Mouse (Mus musculus) telencephalon, adult 2 months (tissue): Measurements from ENCODE around the gene Dgcr6.

ENCODE experiments used
- DNase-seq: peaks from one replicate; pipeline ENCODE4 v3.0.0-alpha.2; 2011; ENCODE audit warnings: low read depth, low spot score

The Dgcr6 gene

DNA sequence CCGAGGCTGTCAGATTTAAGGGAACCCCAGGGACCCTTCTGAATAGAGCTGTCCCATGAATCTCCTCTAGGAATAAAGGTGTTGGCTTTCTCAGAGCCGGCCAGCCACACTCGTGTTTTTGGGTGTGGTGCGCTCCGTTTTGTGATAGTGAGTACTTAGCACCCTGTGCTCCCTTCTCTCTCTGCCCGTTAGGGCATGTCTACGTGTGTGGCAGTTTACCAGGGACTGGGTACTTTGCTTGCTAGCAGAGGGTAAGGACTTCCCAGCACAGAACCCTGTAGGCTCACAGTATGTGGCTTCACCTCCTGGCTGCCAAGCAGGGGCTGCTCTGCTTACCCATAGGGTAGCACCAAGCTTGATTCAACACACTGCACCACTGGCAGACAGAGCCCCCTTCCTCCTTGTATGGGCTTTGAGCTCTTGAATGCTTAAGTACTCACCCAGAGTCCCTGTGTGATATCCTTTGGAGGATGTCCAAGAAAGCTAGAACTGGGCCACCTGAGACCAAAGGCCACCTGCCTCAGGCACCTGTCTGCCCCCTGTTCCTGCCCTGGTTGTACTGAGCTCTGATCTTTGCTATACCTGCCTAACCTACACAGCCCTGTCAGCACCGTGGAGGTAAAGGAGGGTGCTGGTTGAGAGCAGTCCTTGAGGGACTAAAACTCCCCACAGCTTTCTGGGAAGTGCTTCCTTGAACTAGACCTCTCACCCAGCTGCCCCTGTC, 16.2 kb downstream of the Dgcr6 start:
- DNase-seq = no peak

DNA sequence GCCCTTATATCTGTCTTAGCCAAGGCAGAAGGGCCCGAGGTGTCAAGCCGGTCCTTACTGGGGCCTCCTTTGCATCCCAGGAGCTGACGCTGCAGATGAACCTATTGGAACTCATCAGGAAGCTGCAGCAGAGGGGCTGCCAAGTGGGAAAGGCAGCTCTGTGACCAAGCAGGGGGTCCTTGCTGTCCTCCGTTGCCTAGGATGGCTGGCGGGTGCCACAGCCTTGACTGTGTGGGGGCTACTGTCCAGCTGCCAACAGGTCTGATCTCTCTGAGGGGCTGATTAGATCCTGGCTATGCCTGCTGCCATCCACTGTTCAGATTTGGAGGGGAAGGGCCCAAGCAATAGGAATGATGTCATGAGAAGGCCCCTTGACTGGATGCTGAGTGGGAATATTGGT, 18.1 kb downstream of the Dgcr6 start:
- no peak for DNase-seq

DNA sequence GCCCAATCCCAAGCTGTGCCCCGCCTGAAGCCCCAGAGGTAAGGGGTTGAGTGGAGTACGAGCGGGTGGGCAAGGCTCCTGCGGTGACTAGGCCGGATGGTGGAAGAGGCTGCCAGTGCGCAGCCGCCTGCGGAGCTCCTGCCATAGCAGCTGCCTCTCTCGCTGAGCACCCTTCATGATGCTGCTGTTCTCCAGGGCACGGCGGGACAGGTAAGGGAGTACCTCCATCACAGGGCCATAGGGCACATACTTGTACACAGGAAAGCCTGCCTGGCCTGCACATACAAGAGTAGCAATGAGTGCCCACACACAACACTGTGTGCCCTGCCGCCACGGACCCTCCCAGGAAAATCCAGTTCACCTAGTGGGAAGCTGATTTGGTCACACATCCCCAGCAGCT, 19.4 kb downstream of the Dgcr6 start:
- no peak for DNase-seq

DNA sequence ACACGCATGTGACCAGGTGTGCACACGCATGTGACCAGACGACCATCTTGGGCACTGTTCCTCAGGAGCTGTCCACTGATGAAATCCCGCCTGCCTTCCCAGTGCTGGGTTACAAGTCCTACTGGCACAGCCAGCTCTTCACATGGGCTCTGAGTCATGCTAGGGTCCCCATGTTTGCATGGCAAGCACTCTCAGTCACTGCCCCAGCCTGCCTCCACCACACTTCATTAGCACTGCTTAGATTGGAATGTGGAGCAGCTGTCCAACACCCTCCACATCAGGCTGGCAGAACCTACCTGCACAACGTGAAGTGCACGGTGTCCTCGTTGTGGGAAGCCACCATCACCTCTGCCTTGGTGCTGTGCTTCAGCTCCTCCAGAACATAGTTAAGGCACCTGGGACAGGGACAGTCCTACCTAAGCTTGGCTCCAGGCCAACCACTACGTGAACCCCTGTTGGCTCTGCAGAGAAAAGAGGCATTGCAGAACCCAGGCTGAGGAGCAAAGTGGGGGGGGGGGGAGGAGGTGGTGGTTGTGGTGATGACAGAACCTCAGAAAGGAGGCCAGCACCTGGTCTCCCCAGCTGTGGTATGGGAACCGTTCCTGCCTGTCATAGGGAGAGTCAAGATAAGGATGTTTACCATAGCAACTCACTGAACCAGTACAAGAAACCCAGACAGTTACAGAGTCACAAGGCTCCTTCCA, 20.8 kb downstream of the Dgcr6 start:
- DNase-seq = no peak

DNA sequence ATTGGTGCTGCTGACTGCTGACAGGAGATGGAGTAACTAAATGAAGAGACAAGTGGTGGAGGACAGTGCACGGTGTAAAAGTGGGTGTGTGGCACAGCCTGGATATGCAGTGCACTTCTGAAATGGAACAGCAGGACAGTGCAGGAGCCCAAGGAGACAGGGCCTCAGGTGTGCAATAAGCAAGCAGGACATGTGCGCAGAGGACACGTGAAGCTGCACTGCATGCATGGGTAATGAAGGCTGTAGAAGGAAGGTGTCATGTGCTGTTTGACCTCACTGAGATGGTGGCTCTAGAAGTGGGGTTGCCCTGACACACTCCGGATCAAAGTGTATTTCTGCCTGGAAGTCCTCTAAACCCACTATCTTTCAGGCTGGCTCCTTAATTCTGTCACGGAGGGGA, 22.0 kb downstream of the Dgcr6 start:
- no peak for DNase-seq

DNA sequence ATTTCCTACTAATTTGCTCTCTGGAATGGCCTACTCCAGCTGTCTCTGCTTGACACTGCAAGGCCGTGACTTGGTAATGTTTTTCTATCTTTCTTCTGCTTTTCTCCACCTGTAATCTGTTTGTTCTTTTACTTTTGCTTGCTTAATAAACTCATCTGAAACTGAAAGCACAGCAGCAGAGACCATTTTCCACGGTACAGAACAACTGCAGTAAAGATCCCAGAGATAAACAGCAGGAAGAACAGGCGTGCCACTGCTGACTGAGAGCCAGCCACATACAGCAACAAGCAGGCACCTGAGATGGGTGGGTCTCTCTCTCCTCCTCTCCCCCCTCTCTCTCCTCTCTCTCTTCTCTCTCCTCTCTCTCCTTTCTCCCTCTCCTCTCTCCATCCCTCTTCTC, 22.5 kb downstream of the Dgcr6 start:
- DNase-seq = no peak

DNA sequence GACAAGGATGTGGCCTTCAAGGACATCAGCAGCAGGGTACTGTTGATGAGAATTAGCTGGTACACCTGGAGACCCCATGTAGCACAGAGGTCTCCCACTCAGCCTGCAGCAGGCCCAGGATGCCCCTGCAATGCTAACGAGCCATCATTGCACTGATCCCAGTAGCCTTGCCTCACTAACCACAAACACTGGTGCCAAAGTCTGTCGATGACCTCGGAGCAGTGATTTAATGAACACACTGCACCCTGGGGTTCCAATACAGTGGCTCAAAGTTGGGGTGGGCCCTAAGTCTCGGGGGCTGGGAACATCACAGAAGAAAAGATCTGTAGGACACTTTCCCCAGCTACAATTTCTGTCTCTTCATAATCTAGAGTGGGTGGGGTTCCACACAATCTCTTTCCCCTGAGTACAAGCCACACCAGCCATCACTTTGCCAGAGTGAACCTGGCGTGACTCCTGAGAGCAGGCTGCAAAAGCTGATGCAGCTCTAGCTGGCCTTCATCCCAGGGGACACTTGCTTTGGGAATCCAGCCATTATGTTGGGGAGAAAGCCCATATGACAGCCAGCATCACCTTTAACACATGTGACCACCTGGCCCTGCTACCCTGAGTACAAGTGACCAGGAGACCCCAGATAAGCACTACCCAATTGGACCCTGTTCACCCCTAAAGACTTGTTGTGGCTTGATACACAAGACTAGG, 25.8 kb downstream of the Dgcr6 start:
- DNase-seq = no peak

DNA sequence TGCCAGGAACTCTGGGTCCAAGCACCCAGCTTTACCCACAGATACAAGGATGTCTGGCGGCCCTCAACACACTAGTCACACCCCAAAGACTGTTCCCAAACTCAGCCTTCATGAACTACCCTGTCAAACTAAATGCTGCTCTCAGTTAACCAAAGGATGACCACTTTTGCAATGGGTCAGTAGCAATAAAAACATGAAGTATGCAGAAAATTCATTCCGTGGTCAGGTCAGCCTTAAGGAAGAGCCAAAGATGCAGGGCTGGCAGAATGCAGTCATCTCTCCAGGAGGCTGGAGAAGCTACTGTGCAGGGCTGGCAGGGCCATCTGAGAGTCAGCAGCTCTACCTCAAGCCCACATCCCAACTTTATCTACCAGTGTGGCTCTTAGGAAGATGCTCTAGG, 26.6 kb downstream of the Dgcr6 start:
- DNase-seq = no peak

DNA sequence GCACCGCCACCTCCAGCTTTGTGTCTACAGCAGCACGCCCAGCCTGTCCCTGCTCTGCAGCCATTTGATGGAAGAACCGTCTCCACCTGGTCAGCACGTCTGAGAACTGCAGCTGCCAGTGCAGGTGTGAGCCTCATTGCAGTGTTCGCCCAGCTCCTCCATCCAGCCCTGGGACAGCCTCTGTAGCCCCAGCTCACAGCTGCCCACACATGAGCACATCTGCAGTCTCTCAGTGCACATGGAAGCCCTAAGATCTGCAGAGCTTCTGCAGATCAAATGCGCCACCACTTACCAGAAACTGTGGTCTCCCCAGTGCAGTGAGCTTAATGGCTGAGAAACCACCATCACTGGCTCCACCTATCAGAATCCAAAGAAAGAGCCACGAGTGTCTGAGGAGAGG, 27.5 kb downstream of the Dgcr6 start:
- DNase-seq = no peak

DNA sequence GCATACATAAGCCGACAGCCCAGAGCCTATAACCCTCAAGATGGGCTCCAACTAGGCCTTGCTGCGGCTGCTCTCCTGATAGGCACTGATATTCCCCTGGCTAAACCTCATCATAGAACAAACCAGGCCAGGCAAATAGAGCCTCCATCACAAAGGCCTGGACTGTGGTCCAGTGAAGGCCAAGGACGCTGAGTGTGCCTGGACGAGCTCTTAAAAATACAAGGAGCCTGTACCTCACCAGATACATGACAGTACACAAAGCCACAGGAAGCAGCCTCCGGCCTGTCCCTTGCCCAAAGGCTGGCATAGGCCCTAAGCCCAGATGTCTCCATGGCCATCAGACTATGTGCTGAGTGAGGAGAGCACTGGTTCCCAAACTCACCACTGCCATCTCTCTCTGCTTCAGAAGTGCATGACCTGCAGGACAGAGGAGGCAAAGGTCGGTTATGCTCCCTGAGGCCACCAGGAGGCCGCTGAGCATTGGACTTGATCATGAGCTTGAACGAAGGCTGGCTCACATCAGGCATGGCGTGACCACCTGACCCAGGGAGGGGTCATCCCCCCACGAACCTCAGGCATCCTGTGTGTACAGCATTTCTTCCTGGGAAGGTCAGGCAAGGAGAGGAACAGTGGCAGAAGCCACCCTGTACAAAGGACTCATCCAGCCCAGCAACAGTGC, 28.6 kb downstream of the Dgcr6 start:
- DNase-seq = no peak

DNA sequence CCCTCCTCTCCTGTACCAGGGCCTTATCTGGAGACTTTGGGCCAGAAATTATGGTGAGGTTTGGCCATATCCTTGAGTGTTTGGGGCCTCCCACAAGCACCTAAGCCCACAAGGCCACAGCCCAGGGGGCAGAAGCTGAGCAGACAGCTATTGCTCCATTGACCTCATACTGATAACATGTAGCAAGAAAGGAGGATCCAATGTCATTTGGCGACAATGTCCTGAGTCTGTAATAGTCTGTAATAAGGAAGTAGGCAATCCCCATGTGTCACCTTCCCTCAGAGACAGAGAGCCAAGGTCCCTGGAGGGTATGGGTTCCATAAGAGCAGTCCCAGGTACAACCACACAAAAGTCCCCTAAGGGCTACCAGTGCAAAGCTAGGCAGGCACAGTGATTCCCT, 29.6 kb downstream of the Dgcr6 start:
- DNase-seq = no peak

DNA sequence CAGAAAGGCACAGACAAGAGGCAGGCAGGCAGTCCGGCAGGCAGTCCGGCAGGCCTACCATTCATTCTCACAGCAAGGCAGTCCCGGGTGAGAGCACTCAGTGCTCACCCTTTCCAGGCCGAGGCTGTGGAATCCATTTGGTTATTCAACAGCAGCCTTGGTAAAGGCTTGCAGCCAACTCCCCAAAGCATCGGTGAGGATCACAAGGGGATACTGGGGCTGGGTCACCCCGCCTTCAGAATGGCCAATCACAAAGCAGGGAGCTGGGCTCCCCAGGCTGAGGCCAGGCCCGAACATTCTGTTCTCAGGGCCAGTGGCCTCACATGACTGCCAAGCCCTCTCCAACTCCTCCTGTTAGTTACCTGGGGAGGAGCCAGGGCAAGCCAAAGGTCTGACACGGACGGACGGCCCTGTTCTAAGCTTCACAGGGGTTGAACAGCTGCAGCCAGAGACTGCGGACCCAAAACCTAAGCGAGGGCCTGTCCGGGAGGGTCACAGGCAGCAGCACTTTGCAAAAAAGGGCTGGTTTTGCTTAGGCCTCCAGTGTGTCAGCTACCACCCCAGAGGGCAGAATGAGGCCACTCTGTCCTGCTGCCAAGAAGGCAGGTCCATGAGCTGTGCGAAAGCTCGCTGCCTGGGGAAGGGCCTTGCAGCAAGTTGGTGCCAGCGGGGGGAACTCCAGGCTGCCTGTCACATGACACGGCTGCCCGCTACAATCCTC, 30.7 kb downstream of the Dgcr6 start:
- DNase-seq = no peak

DNA sequence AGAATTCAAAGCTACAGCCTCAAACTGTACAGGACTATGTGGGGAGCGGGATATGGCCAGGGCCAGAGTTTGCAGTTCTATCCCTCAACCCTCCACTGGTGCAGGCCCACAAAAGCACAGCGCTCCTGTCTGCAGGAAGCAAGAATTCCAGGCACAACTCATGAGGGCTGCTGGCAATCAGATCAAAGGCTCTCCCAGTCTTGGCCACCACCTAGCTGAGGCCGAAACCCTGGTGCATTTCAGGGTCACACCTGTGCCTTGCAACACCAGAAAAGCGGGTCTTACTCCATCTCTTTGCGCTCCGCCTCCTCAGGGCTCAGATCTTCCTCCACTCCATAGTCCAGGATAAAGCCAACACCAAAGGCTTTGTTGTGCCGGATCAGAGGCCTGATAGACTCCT, 31.6 kb downstream of the Dgcr6 start:
- DNase-seq = no peak

DNA sequence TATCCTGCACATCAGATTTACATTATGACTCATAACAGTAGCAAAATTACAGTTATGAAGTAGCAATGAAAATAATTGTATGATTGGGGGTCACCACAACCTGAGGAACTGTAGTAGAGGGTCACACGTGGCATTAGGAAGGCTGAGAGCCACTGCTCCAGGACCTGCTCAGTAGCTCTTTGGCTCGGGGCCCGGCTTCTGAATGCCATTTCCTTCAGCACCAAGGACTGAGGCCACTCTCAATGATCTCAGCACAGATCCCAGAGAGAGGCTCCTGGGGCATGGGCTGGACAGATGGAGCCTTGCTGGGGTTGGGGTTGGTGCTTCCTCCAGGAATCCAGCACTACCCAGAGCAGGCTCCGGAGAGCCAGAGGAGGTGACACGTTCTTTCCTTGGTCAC, 34.4 kb downstream of the Dgcr6 start:
- DNase-seq = no peak

DNA sequence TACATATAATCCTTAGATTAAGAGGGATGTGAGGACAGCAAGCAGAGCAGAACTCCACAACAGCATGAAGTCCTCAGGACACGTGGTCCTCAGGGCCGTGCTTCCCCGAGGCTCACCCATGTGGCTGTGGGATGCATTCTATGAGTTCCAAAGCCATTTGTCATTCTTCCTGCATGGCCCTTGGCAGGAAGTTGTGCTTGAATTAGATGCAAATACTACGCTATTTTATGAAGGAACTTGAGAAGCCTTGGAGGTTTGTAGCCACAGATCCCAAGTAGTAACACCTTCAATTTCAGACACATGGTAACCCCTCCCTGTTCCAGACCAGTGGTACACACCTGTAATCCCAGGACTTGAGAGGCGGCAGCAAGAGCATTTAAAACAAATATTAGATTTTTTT, 43.7 kb downstream of the Dgcr6 start:
- no peak for DNase-seq

DNA sequence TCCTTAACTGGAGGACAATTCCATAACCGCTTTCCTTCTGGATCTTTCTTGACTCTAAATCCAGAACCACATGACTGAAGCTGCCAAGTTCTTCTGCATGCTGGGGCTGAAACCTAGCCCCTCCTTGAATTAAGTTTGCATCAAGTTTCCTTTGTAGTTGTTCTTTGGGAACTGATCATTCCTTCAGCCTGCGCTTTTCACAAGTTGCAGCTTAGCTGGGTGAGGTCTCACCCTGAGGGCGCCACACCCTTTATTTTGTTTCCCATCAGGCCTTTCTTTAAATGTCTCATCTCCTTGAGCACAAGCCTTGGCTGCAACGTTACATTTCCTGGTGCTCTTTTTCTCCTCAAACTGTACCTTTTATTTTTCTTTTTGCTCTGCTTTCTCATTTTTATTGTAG, 50.2 kb downstream of the Dgcr6 start:
- no peak for DNase-seq

DNA sequence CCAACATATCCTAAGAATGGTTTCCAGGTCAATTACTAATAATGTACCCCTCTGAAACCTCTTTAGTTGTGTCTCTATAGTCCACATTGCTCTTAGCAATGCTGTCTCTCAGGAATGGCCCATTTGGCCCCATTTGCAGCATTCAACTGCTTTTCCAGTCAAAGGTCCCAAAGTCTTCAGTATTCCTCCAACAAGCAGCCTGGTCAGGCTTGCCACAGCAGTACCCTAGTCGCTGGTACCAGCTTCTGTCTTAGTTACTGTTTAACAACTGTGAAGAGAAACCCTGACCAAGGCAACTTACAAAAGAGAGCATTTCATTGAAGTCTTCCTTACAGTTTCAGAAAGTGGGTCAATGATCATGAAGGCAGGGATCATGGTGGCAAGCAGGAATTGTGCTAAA, 50.7 kb downstream of the Dgcr6 start:
- DNase-seq = no peak

DNA sequence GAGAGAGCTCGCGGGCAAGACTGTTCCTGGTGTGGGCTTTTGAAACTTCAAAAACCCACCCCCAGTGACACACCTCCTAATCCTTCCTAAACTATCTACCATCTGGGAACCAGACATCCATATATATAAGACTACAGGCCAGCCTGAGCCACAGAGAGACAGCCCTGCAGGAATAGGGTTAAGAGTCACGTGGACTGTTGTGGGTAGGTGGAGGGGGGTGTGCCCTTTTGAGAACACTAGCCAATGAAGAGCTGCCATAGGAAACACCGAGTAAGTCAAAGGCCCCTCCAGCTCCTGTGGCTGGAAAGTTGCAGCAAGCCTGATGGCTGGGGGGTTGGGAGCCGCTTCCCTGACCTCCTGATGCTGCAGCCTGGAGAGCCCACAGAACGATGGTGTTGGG, 51.1 kb downstream of the Dgcr6 start:
- no peak for DNase-seq

DNA sequence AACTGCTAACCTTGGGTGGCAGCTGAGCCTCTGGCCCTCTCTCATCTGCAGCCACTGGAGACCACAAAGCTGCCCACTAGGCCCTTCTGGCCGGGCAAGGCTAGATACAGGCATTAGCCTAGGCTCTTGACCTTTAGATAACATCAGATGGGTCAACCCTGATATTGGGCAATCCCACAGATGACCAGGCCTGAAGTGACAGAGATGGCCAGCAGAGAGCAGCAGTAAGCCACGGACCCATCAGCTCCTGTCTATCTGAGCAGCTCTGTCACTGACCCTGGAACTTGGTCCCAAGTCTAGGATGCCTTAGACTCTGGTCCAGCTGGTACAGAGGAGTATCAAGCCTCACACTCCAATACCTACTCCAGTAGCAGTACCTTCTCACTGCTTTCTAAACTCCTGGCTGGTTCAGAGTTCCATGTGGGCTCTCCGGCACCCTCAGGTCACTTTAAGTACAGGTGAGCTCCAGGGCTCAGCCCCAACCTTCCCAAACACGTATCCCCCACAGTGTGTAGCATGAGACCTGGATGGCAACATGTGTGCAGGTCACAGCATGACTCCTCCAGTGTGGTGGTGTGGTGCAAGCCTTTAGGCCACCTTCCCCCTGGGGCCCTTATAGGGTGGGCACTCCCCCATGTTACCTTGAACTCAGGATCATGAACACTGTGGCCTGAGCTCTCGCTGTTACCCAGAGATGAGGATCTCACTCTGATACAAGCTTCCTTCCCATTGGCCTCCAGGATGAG, 55.7 kb downstream of the Dgcr6 start:
- DNase-seq = no peak

DNA sequence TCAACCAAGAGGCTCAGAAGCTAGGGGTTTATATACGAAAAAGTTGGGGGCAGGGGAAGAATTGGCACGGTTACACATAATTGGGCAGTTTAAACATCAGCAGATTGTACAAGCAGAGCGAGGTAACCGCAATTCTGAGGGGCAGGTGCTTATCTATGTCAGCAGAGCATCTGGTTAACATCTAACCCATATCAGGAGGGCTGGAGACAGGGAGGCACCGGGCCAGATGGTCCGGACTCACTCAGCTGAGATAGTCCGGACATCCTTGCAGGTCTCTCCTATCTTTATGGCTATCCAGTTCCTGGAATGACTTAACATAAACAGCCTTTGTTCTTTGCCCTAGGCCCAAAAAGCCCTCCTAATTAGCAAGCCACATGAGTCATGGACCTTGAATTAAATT, 58.4 kb downstream of the Dgcr6 start:
- no peak for DNase-seq

DNA sequence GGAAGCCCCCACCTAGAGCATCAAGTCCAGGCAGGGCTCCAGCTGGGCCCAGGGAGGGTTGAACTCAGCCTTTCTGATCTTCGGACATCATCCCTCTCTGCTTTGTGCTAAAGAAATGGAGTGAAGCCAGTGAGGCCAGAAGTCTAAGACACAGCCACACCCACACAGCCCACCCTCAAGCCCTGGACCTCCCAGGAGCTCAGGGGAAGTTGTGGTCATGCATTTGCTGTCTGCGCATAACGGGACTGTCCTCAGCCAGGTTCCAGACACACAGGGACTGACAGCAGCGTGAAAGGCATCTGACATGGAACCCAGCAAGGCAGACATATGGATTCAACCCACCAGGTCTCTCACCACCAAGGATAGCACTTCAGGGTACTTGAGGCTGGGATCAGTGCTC, 63.8 kb downstream of the Dgcr6 start:
- DNase-seq = no peak
